Mouse (Mus musculus) liver, embryonic 13.5 days (tissue): Measurements from ENCODE around the gene Tnfsf12. TPM values are rescaled to one million over a fixed set of nuclear protein-coding genes. Genes with fewer than 3 reads are reported as not detected.
A peak's percentile ranks its signal among the peaks of the same experiment; 100 is the strongest.

Experiments
- microRNA counts: library from miRNA; unstranded; fragments of <30 nt; microRNA quantifications from one replicate; lab custom pipeline; 2016
- microRNA-seq: library from miRNA; unstranded; fragments of <30 nt; microRNA quantifications from one replicate; pipeline ENCODE4, GENCODE M21; 2016
- polyA plus RNA-seq: library from polyadenylated mRNA; unstranded; fragments of >200 nt; fragmentation: Nextera tagmentation; extraction: Ambion mirVana; gene quantifications from 2 replicates; pipeline ENCODE4 v1.2.1, GENCODE M21; 2015

Gene Tnfsf12
- polyA plus RNA-seq, 1 experiment from 2014 or later = 2.1 TPM

MicroRNAs within 50 kb of the gene (microRNA counts, 519-probe panel; counts per million panel counts)
- microRNA mmu-miR-1934 (lab: Ali Mortazavi, UCI) = 114 counts per million

Small RNAs within 50 kb of the gene (microRNA-seq; reads per million reads assigned to microRNA genes)
- gene Mir1934 = 10.0 reads per million, percentile 23 among the genes with 10 or more reads in this experiment

Other genes starting within 250 kb of the Tnfsf12 start
- 0.06 and 0.12 TPM in 2 replicates for gene Dnah2, start 146.7 kb downstream of the Tnfsf12 start, polyA plus RNA-seq
- 0.75 and 0.85 TPM in 2 replicates for gene Efnb3, start 135.6 kb downstream of the Tnfsf12 start, polyA plus RNA-seq
- gene Wrap53, start 115.6 kb downstream of the Tnfsf12 start, polyA plus RNA-seq = 23.1 and 23.7 TPM in 2 replicates
- 83.0 and 90.4 TPM in 2 replicates for gene Trp53, start 115.5 kb downstream of the Tnfsf12 start, polyA plus RNA-seq
- 21.7 and 30.8 TPM in 2 replicates for gene Atp1b2, start 89.9 kb downstream of the Tnfsf12 start, polyA plus RNA-seq
- gene Shbg, start 77.9 kb downstream of the Tnfsf12 start, polyA plus RNA-seq = 33.4 and 34.8 TPM in 2 replicates
- gene Sat2, start 73.8 kb downstream of the Tnfsf12 start, polyA plus RNA-seq = 11.6 and 12.3 TPM in 2 replicates
- gene Fxr2, start 62.9 kb downstream of the Tnfsf12 start, polyA plus RNA-seq = 7.9 and 8.2 TPM in 2 replicates
- gene Sox15, start 40.5 kb downstream of the Tnfsf12 start, polyA plus RNA-seq = not detected in 2 replicates
- gene Mpdu1, start 33.2 kb downstream of the Tnfsf12 start, polyA plus RNA-seq = 36.9 and 39.2 TPM in 2 replicates
- 17.3 and 17.4 TPM in 2 replicates for gene Cd68, start 29.7 kb downstream of the Tnfsf12 start, polyA plus RNA-seq
- gene Eif4a1, start 23.4 kb downstream of the Tnfsf12 start, polyA plus RNA-seq = 351 and 453 TPM in 2 replicates
- gene Senp3, start 13.8 kb downstream of the Tnfsf12 start, polyA plus RNA-seq = 37.3 and 38.6 TPM in 2 replicates
- 0.10 TPM in 1 of 2 replicates, not detected in the other for gene Tnfsf13, start 10.1 kb downstream of the Tnfsf12 start, polyA plus RNA-seq
- gene Tnfsfm13, start 249 bp upstream of the Tnfsf12 start, polyA plus RNA-seq = 1.1 and 1.4 TPM in 2 replicates
- gene Polr2a, start 62.8 kb upstream of the Tnfsf12 start, polyA plus RNA-seq = 9.6 and 10.8 TPM in 2 replicates
- gene Slc35g3, start 66.1 kb upstream of the Tnfsf12 start, polyA plus RNA-seq = not detected in 2 replicates
- 0.38 and 0.43 TPM in 2 replicates for gene Zbtb4, start 70.1 kb upstream of the Tnfsf12 start, polyA plus RNA-seq
- gene Chrnb1, start 100.1 kb upstream of the Tnfsf12 start, polyA plus RNA-seq = 0.43 and 0.59 TPM in 2 replicates
- gene Fgf11, start 106.0 kb upstream of the Tnfsf12 start, polyA plus RNA-seq = 0.07 and 0.20 TPM in 2 replicates
- 0.46 and 0.50 TPM in 2 replicates for gene Tmem102, start 109.8 kb upstream of the Tnfsf12 start, polyA plus RNA-seq
- gene Gm39566, start 119.4 kb upstream of the Tnfsf12 start, polyA plus RNA-seq = not detected in 2 replicates
- not detected in 2 replicates for gene Spem2, start 122.6 kb upstream of the Tnfsf12 start, polyA plus RNA-seq
- gene Spem1, start 126.3 kb upstream of the Tnfsf12 start, polyA plus RNA-seq = not detected in 2 replicates
- 0.68 and 0.75 TPM in 2 replicates for gene Nlgn2, start 141.9 kb upstream of the Tnfsf12 start, polyA plus RNA-seq
- gene Tmem256, start 142.7 kb upstream of the Tnfsf12 start, polyA plus RNA-seq = 321 and 345 TPM in 2 replicates
- gene Plscr3, start 150.5 kb upstream of the Tnfsf12 start, polyA plus RNA-seq = 28.0 and 29.9 TPM in 2 replicates
- gene Tnk1, start 162.9 kb upstream of the Tnfsf12 start, polyA plus RNA-seq = 0.76 and 1.5 TPM in 2 replicates
- gene Tmem95, start 182.2 kb upstream of the Tnfsf12 start, polyA plus RNA-seq = not detected in 2 replicates
- gene Kctd11, start 185.6 kb upstream of the Tnfsf12 start, polyA plus RNA-seq = 0.89 and 1.3 TPM in 2 replicates
- 4.4 and 4.9 TPM in 2 replicates for gene Acap1, start 199.7 kb upstream of the Tnfsf12 start, polyA plus RNA-seq
- 0.89 and 1.0 TPM in 2 replicates for gene 2810408A11Rik, start 205.1 kb upstream of the Tnfsf12 start, polyA plus RNA-seq
- 2.3 and 2.8 TPM in 2 replicates for gene Neurl4, start 205.2 kb upstream of the Tnfsf12 start, polyA plus RNA-seq
- gene Gps2, start 218.0 kb upstream of the Tnfsf12 start, polyA plus RNA-seq = 107 and 116 TPM in 2 replicates
- gene Eif5a, start 226.1 kb upstream of the Tnfsf12 start, polyA plus RNA-seq = 1,847 and 1,941 TPM in 2 replicates
- gene Ybx2, start 239.9 kb upstream of the Tnfsf12 start, polyA plus RNA-seq = 0.28 and 0.30 TPM in 2 replicates